Mouse (Mus musculus): ENCODE measurements around the gene Anp32b.

DNA sequence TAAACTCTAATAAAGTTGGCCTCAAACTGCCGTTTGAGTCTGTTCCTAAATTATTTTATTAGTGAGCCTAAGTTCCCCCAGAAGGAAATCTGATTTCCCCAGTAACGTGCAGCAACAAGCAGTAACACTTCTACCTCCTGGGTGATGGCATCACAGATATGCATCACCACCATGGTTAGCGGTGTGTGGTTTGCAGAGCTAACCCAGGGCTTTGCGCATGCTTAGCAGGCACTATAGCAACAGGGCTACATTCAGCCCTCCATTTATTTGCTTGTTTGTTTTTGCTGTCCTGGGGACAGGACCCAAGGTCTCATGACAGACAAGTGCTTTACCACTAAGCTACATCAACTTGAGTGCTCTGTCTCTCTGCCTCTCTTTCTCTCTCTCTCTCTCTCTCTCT, 8.2 kb upstream of the Anp32b start:
- no peak for TF ChIP-seq CTCF (conservative IDR thresholded peaks at IDR 0.05; ENCODE audit: insufficient read depth, insufficient read length, low read depth, low read length)
- TF ChIP-seq POLR2A (IDR thresholded peaks at IDR 0.05; ENCODE audit: low read depth, low read length) = no peak

Measured in kidney, adult 2 months (tissue).